Mouse (Mus musculus) retina, postnatal 7 days (tissue): ENCODE results near the gene Atcay.
"Not testable (repeated sequence)": the region's sequence is repeated elsewhere in the genome, so short reads cannot be mapped to it uniquely, and the experiment has no call there.

ENCODE experiments used
- DNase-seq: peaks from one replicate; pipeline ENCODE4 v3.0.0-alpha.2; 2012; ENCODE audit warnings: low read depth, low spot score

Atcay gene

GRCm38 (mm10) chr10:81200141-81200540 lies 30.5 kb downstream of the Atcay start:
- no peak for DNase-seq

GRCm38 (mm10) chr10:81198990-81199389 lies 31.6 kb downstream of the Atcay start:
- DNase-seq: no peak

GRCm38 (mm10) chr10:81198230-81198629 lies 32.4 kb downstream of the Atcay start:
- peak; percentile 69 for DNase-seq

- no peak for DNase-seq
Measured at GRCm38 (mm10) chr10:81197305-81197704, 33.3 kb downstream of the Atcay start.

- no peak for DNase-seq
Measured at GRCm38 (mm10) chr10:81196470-81197065, 34.1 kb downstream of the Atcay start.

- DNase-seq: no peak
Measured at GRCm38 (mm10) chr10:81195300-81195699, 35.3 kb downstream of the Atcay start.

GRCm38 (mm10) chr10:81193991-81194774 lies 36.5 kb downstream of the Atcay start:
- no peak for DNase-seq

GRCm38 (mm10) chr10:81192968-81193501 lies 37.6 kb downstream of the Atcay start:
- DNase-seq: no peak

GRCm38 (mm10) chr10:81192270-81192967 lies 38.2 kb downstream of the Atcay start:
- peak; percentile 81 for DNase-seq

GRCm38 (mm10) chr10:81191342-81191982 lies 39.2 kb downstream of the Atcay start:
- DNase-seq: no peak

- DNase-seq: no peak
Measured at GRCm38 (mm10) chr10:81190912-81191321, 39.7 kb downstream of the Atcay start.

- DNase-seq: no peak
Measured at GRCm38 (mm10) chr10:81190236-81190911, 40.3 kb downstream of the Atcay start.

- no peak for DNase-seq
Measured at GRCm38 (mm10) chr10:81189821-81190220, 40.8 kb downstream of the Atcay start.

GRCm38 (mm10) chr10:81187161-81187560 lies 43.5 kb downstream of the Atcay start:
- DNase-seq: no peak

GRCm38 (mm10) chr10:81184765-81185164 lies 45.9 kb downstream of the Atcay start:
- DNase-seq: no peak

GRCm38 (mm10) chr10:81183805-81184204 lies 46.8 kb downstream of the Atcay start, which contains the start of gene 4930442H23Rik:
Gene 4930442H23Rik (minus strand): TSS chr10:81183849.
- DNase-seq: no peak

GRCm38 (mm10) chr10:81182336-81183333 lies 48.0 kb downstream of the Atcay start, which contains the start of gene Dapk3:
Gene Dapk3 (plus strand): TSS chr10:81183005.
- peak; percentile 99 for DNase-seq

- not testable (repeated sequence) for DNase-seq
Measured at GRCm38 (mm10) chr10:81181860-81182259, 48.8 kb downstream of the Atcay start.

- no peak for DNase-seq
Measured at GRCm38 (mm10) chr10:81180946-81181345, 49.7 kb downstream of the Atcay start.
